18 mouse cellular contexts compared by ENCODE assay signal in genomic region chr3:132909736-132910135, GRCm38 (mm10). TPM values are rescaled to one million over a fixed set of nuclear protein-coding genes. Genes with fewer than 3 reads are reported as not detected.
DNase-seq lines count a peak whose midpoint lies in the region; ATAC-seq lines count a peak whose summit lies in the region.
"Had no signal": no experiment of that assay in that cellular context is flagged by ENCODE, and none has a peak within 500 bp of the region (broad histone marks: within the 10 kb centered on the region; RNA-seq: fewer than 3 reads in every experiment).

No protein-coding gene starts in this region.

- H3K9me3 ChIP-seq in heart, embryonic 15.5 days (replicated peaks) = no peaks in the 10 kb centered on the region
- H3K9me3 ChIP-seq in midbrain, embryonic 15.5 days = no peaks in the 10 kb centered on the region
- no peaks in the 10 kb centered on the region for H3K9me3 ChIP-seq in midbrain, embryonic 10.5 days (replicated peaks)
- H3K9me3 ChIP-seq: embryonic facial prominence, embryonic 13.5 days; forebrain, embryonic 10.5 days; hindbrain, embryonic 13.5 days had no signal

- no peak overlapping the region for H3K27ac ChIP-seq in heart, embryonic 15.5 days
- no peak overlapping the region for H3K27ac ChIP-seq in midbrain, embryonic 15.5 days
- no peak overlapping the region for H3K27ac ChIP-seq in midbrain, embryonic 10.5 days (replicated peaks)
- H3K27ac ChIP-seq: embryonic facial prominence, embryonic 13.5 days; forebrain, embryonic 10.5 days; hindbrain, embryonic 13.5 days; liver, embryonic 14.5 days had no signal

- intact Hi-C loops in heart, postnatal 14 days (cut with DNase I) = no loop called here

- no peak for DNase-seq in heart, postnatal 14 days
- DNase-seq in midbrain, embryonic 10.5 days (ENCODE audit: low spot score) = no peak
- DNase-seq in forelimb bud, embryonic 11.5 days (ENCODE audit: low read depth, low spot score) = peak; percentile 39
- peak; percentile 47 for DNase-seq in lung, postnatal 36 days
- DNase-seq in adrenal gland, adult (ENCODE audit: inconsistent age in 2 of 2, low spot score in 1 of 2) = no peak
- no peak for DNase-seq in spleen, adult 12 weeks (ENCODE audit: low spot score)
- DNase-seq: cerebellum, postnatal 10 days; gastrocnemius, postnatal 25 days; kidney, postnatal 25 days; thymus, postnatal 4 days had no signal

- no peaks in the 10 kb centered on the region for H3K27me3 ChIP-seq in heart, embryonic 15.5 days
- no peaks in the 10 kb centered on the region for H3K27me3 ChIP-seq in midbrain, embryonic 15.5 days (replicated peaks)
- no peaks in the 10 kb centered on the region for H3K27me3 ChIP-seq in midbrain, embryonic 10.5 days (ENCODE audit: low read depth, poor library complexity, severe bottlenecking)
- H3K27me3 ChIP-seq: embryonic facial prominence, embryonic 13.5 days; hindbrain, embryonic 13.5 days had no signal

- H3K36me3 ChIP-seq in heart, embryonic 15.5 days = no peaks in the 10 kb centered on the region
- H3K36me3 ChIP-seq in midbrain, embryonic 15.5 days (replicated peaks) = no peaks in the 10 kb centered on the region
- no peaks in the 10 kb centered on the region for H3K36me3 ChIP-seq in midbrain, embryonic 10.5 days
- H3K36me3 ChIP-seq: forebrain, embryonic 10.5 days; hindbrain, embryonic 13.5 days had no signal

- peaks cover 6% of the 10 kb centered on the region; the same call in 1 of the 2 replicates for H3K4me1 ChIP-seq in heart, embryonic 15.5 days (replicated peaks)
- H3K4me1 ChIP-seq in midbrain, embryonic 15.5 days = 0 out of 2 replicates have a peak, but pooled peaks cover 7% of the 10 kb centered on the region
- no peaks in the 10 kb centered on the region for H3K4me1 ChIP-seq in midbrain, embryonic 10.5 days

- no peak overlapping the region for H3K9ac ChIP-seq in heart, embryonic 15.5 days
- H3K9ac ChIP-seq in midbrain, embryonic 15.5 days = no peak overlapping the region
- H3K9ac ChIP-seq: embryonic facial prominence, embryonic 13.5 days; hindbrain, embryonic 13.5 days; liver, embryonic 14.5 days had no signal

- 23% methylated on average over 12 of the region's 12 CpGs for WGBS in heart, embryonic 15.5 days
- WGBS in midbrain, embryonic 15.5 days = 65% methylated on average over 12 of the region's 12 CpGs
- 75% methylated on average over 12 of the region's 12 CpGs for WGBS in midbrain, embryonic 10.5 days

- H3K4me3 ChIP-seq in heart, embryonic 15.5 days = no peak overlapping the region
- H3K4me3 ChIP-seq in midbrain, embryonic 15.5 days = no peak overlapping the region
- H3K4me3 ChIP-seq in midbrain, embryonic 10.5 days = no peak overlapping the region
- H3K4me3 ChIP-seq: embryonic facial prominence, embryonic 13.5 days; forebrain, embryonic 10.5 days; hindbrain, embryonic 13.5 days had no signal

- H3K4me2 ChIP-seq in heart, embryonic 15.5 days = peak overlapping the region; percentile 41
- H3K4me2 ChIP-seq in midbrain, embryonic 15.5 days = no peak overlapping the region
- H3K4me2 ChIP-seq: embryonic facial prominence, embryonic 13.5 days; hindbrain, embryonic 13.5 days had no signal

- ATAC-seq in heart, embryonic 15.5 days (replicated peaks; ENCODE audit: insufficient number of reproducible peaks, insufficient read depth, low FRiP score, low read depth) = no peak
- 0 out of 2 replicates have a peak, but pooled peaks have one; percentile 3 for ATAC-seq in midbrain, embryonic 15.5 days (replicated peaks)
- ATAC-seq: intestine, postnatal 0 days had no signal

RNA-seq across cellular contexts. Expression of gene Npnt, which starts 40.4 kb away (rescaled TPM):
- 11.4 and 21.9 TPM in 2 replicates for polyA plus RNA-seq in heart, embryonic 15.5 days (2015; fragmentation: Nextera tagmentation; extraction: Ambion mirVana)
- 1 to 10 TPM; 3.5 to 5.5 TPM for total RNA-seq in heart, postnatal 14 days (2021)
- 24.2 and 27.5 TPM in 2 replicates for polyA plus RNA-seq in midbrain, embryonic 15.5 days (2015; fragmentation: Nextera tagmentation; extraction: Ambion mirVana)
- polyA plus RNA-seq in midbrain, embryonic 10.5 days (2016; fragmentation: Nextera tagmentation; extraction: Ambion mirVana) = 9.0 and 10.2 TPM in 2 replicates
- total RNA-seq: megakaryocyte-erythroid progenitor cell, adult 5-6 weeks had no signal

Comparison
In these comparisons a context has a peak if more than half of its experiments do, and no peak if none do; other contexts are left out.
1. DNase-seq: peak in forelimb bud, embryonic 11.5 days (single experiment) and lung, postnatal 36 days (single experiment); none in heart, postnatal 14 days (0 of 2), midbrain, embryonic 10.5 days (single experiment), adrenal gland, adult (0 of 2) and spleen, adult 12 weeks (single experiment).